In genomic region chr10:42115920-42116298, GRCm38 (mm10) we compare ENCODE assay signal across 25 mouse cellular contexts.
DNase-seq lines count a peak whose midpoint lies in the region; ATAC-seq lines count a peak whose summit lies in the region.
"Had no signal": no experiment of that assay in that cellular context is flagged by ENCODE, and none has a peak within 500 bp of the region (broad histone marks: within the 10 kb centered on the region; RNA-seq: fewer than 3 reads in every experiment).

No protein-coding gene starts in this region.

- no peak overlapping the region for H3K4me3 ChIP-seq in limb, embryonic 12.5 days (replicated peaks)
- H3K4me3 ChIP-seq in limb, embryonic 10.5 days: no peak overlapping the region
- no peak overlapping the region for H3K4me3 ChIP-seq in embryonic facial prominence, embryonic 10.5 days
- H3K4me3 ChIP-seq: hindbrain, embryonic 10.5 days; liver, embryonic 13.5 days; midbrain, embryonic 15.5 days; neural tube, embryonic 12.5 days had no signal

- 73% methylated on average over 4 of the region's 4 CpGs for WGBS in limb, embryonic 12.5 days
- WGBS in limb, embryonic 10.5 days: 90% methylated on average over 4 of the region's 4 CpGs
- WGBS in large intestine, adult 2 months: 49% methylated on average over 4 of the region's 4 CpGs
- WGBS in embryonic facial prominence, embryonic 10.5 days: 85% methylated on average over 4 of the region's 4 CpGs

- no peak for ATAC-seq in limb, embryonic 12.5 days (ENCODE audit: insufficient number of reproducible peaks, insufficient read depth, low FRiP score, low TSS enrichment, low read depth)
- ATAC-seq: forebrain, embryonic 16.5 days; hindbrain, postnatal 0 days; midbrain, embryonic 15.5 days; Patski had no signal

- no peaks in the 10 kb centered on the region for H3K27me3 ChIP-seq in limb, embryonic 12.5 days
- no peaks in the 10 kb centered on the region for H3K27me3 ChIP-seq in limb, embryonic 10.5 days (ENCODE audit: low read depth, poor library complexity, severe bottlenecking)
- H3K27me3 ChIP-seq in embryonic facial prominence, embryonic 10.5 days (replicated peaks; ENCODE audit: low read depth, poor library complexity, severe bottlenecking): peaks cover 4% of the 10 kb centered on the region; the same call in 1 of the 2 replicates
- H3K27me3 ChIP-seq: CH12.LX; liver, embryonic 13.5 days; midbrain, embryonic 15.5 days; neural tube, embryonic 12.5 days; Patski had no signal

- peak; percentile 21 for DNase-seq in adrenal gland, postnatal 25 days
- no peak for DNase-seq in adrenal gland, adult 8-10 months
- no peak for DNase-seq in limb, embryonic 10.5 days (ENCODE audit: low spot score)
- DNase-seq in large intestine, adult 2 months (ENCODE audit: low read depth, low spot score): peak; percentile 60
- no peak for DNase-seq in spleen, postnatal 4 days (ENCODE audit: low spot score in 2 of 2)
- no peak for DNase-seq in embryonic facial prominence, embryonic 10.5 days (ENCODE audit: low spot score)
- DNase-seq: B cell, adult 2 months; embryo, embryonic 11 days; gastrocnemius, postnatal 10 days; liver, embryonic 13.5 days; lung, adult 2 months; lung, postnatal 14 days; right cerebral cortex, postnatal 14 days; thymus, adult 18-20 months; thymus, postnatal 4 days had no signal

- H3K4me2 ChIP-seq in limb, embryonic 12.5 days: no peak overlapping the region
- H3K4me2 ChIP-seq: heart, embryonic 11.5 days; liver, embryonic 13.5 days; midbrain, embryonic 15.5 days; neural tube, embryonic 12.5 days had no signal

- H3K9ac ChIP-seq in limb, embryonic 12.5 days (replicated peaks): no peak overlapping the region
- H3K9ac ChIP-seq: liver, embryonic 13.5 days; midbrain, embryonic 15.5 days; neural tube, embryonic 12.5 days had no signal

- H3K4me1 ChIP-seq in limb, embryonic 12.5 days (replicated peaks): peaks cover 28% of the 10 kb centered on the region
- peaks cover 16% of the 10 kb centered on the region for H3K4me1 ChIP-seq in limb, embryonic 10.5 days
- H3K4me1 ChIP-seq in embryonic facial prominence, embryonic 10.5 days: peaks cover 15% of the 10 kb centered on the region
- H3K4me1 ChIP-seq: midbrain, embryonic 15.5 days; neural tube, embryonic 12.5 days had no signal

- H3K36me3 ChIP-seq in limb, embryonic 12.5 days: no peaks in the 10 kb centered on the region
- H3K36me3 ChIP-seq in limb, embryonic 10.5 days: no peaks in the 10 kb centered on the region
- H3K36me3 ChIP-seq in embryonic facial prominence, embryonic 10.5 days (replicated peaks): no peaks in the 10 kb centered on the region
- H3K36me3 ChIP-seq: G1E; hindbrain, embryonic 10.5 days; liver, embryonic 13.5 days; midbrain, embryonic 15.5 days; neural tube, embryonic 12.5 days had no signal

- H3K27ac ChIP-seq in limb, embryonic 12.5 days: 0 out of 2 replicates have a peak overlapping the region, but pooled peaks have one; percentile 41
- H3K27ac ChIP-seq in limb, embryonic 10.5 days: no peak overlapping the region; the same call in 1 of the 2 replicates
- H3K27ac ChIP-seq in embryonic facial prominence, embryonic 10.5 days (replicated peaks): no peak overlapping the region
- H3K27ac ChIP-seq: hindbrain, embryonic 10.5 days; hindbrain, postnatal 0 days; liver, embryonic 13.5 days; midbrain, embryonic 15.5 days; neural tube, embryonic 12.5 days had no signal

- 0 out of 2 replicates have a peak, but pooled peaks cover 5% of the 10 kb centered on the region for H3K9me3 ChIP-seq in limb, embryonic 12.5 days
- no peaks in the 10 kb centered on the region; the same call in 1 of the 2 replicates for H3K9me3 ChIP-seq in limb, embryonic 10.5 days (replicated peaks)
- H3K9me3 ChIP-seq in embryonic facial prominence, embryonic 10.5 days: no peaks in the 10 kb centered on the region
- H3K9me3 ChIP-seq: liver, embryonic 13.5 days; midbrain, embryonic 15.5 days; neural tube, embryonic 12.5 days had no signal

Comparison
In these comparisons a context has a peak if more than half of its experiments do, and no peak if none do; other contexts are left out.
1. DNase-seq: peak in adrenal gland, postnatal 25 days (single experiment) and large intestine, adult 2 months (single experiment); none in adrenal gland, adult 8-10 months (single experiment), limb, embryonic 10.5 days (single experiment), spleen, postnatal 4 days (0 of 2) and embryonic facial prominence, embryonic 10.5 days (single experiment).